Mouse (Mus musculus) kidney, adult 8-10 months (tissue): ENCODE data around the gene Dab1.

ENCODE experiments used
- DNase-seq, 2 experiments: peaks; one replicate each; pipeline ENCODE4 v3.0.0; 2022

Gene Dab1

DNA sequence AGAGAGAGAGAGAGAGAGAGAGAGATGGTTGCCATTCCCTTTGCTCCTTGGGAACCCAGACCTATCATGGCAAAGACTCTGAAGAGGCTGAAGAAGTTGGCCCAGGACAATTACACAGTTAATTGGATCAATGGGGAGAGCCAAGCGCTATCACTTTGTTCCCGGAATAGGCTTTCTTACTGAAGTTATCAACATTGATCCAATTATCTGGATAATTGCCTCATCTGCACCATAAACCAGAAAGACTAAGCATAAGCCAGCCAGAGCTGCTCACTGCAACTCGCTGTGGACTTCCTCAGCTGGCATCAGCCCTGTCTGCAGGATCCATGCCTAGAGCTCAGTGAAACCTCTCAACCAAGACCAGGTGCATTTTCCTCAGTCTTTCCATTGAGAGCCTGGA is 1156.4 kb downstream of the Dab1 start:
- DNase-seq: no peak

DNA sequence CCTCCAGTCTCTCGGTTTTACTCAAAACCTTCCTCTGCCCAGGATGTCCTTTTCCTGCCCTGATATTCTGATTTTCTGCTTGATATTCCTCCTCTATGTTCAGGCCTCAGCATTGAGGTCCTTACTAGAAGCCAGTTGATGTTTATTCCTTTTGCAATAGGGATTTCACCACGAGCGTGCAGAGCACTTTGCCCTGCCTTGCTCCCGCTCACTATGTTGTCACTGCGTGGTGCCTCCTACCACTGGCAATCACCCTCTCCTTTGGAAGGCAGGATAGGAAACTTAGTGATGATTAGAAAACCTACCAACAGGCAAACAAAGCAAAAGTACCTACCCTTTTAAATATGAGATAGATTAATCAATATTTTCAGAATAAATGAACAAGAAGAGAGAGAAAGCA is 1160.3 kb downstream of the Dab1 start:
- no peak for DNase-seq

DNA sequence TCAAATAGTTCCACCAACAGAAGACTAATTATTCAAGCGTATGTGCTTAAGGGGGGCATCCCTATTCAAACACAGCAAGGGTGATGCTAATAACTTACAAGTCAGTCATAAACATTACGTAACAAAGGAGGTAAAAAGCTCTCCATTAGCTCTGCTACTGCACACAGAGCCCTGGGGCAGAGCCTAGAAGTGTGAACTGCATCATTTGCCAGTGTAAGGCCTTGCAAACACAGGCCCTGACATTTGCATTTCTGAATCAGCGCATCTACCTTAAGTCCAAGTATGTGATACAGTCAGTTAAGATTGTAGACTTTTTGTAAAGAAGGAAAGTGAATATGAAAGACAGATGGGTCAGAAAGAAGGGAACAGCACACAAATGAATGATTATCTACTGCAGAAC is 1162.3 kb downstream of the Dab1 start:
- DNase-seq: no peak

DNA sequence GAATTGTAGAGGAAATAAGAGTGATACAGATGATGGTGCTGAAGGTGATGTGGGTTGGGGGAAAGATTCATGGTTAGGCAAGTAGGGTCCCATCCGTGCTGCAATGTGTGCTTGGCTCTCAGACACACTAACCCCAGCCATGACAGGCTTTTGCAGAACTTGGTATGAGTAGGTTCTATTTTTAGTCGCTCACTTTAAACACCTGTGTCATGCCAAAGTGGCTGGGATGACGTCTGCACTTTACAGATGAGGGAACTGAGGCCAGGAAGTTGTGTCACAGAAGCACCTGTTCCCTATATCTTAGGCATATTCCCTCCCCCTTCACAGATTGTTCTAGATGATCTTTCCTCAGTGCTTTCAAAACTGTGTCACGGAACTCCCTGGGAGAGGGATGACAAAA is 1163.2 kb downstream of the Dab1 start:
- no peak for DNase-seq

DNA sequence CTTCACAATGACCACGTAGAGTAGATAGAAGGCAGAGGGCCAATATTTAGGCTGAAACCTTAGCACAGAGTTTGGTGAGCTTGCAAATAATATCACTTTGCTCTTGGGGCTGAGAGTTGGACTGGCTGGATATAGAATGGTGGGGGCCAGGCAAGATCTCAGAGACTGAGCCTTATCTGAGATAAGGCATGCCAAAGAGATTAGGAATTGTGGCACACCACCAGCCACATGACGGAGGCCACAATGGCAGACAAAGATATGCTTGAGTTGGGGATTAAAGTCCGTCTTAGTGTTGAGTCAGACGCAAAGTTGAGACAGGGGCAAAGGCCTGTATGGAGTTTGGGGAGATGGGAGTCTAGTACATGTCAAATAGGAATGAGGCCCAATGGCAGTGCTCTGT is 1173.0 kb downstream of the Dab1 start:
- DNase-seq: no peak
